8 mouse cellular contexts compared by ENCODE assay signal in genomic region chr10:37140166-37140735, GRCm38 (mm10). TPM values are rescaled to one million over a fixed set of nuclear protein-coding genes. Genes with fewer than 3 reads are reported as not detected.
A peak's percentile ranks its signal among the peaks of the same experiment; 100 is the strongest.
DNase-seq lines count a peak whose midpoint lies in the region; ATAC-seq and TF ChIP-seq lines count a peak whose summit lies in the region.

No protein-coding gene starts in this region.

- WGBS in heart, embryonic 11.5 days (ENCODE audit: insufficient replicate concordance): under 1% methylated on average over 24 of the region's 24 CpGs
- WGBS in embryonic facial prominence, embryonic 11.5 days: under 1% methylated on average over 24 of the region's 24 CpGs
- under 1% methylated on average over 24 of the region's 24 CpGs for WGBS in intestine, embryonic 14.5 days
- WGBS in lung, embryonic 15.5 days: under 1% methylated on average over 24 of the region's 24 CpGs
- WGBS in stomach, embryonic 14.5 days: under 1% methylated on average over 24 of the region's 24 CpGs

- H3K36me3 ChIP-seq in heart, embryonic 11.5 days (ENCODE audit: control insufficient read depth, insufficient read depth, low read length): no peaks in the 10 kb centered on the region
- H3K36me3 ChIP-seq in CH12.LX (replicated peaks in 1 of 2; ENCODE audit: control insufficient read depth in 1 of 2, insufficient read depth in 1 of 2, low read length in 1 of 2): peaks cover 0 to 2% of the 10 kb centered on the region in 2 experiments
- H3K36me3 ChIP-seq in embryonic facial prominence, embryonic 11.5 days (replicated peaks; ENCODE audit: control insufficient read depth, insufficient read depth, low read depth, low read length): peaks cover 8% of the 10 kb centered on the region
- peaks cover 6% of the 10 kb centered on the region; the same call in 1 of the 2 replicates for H3K36me3 ChIP-seq in intestine, embryonic 14.5 days (ENCODE audit: control insufficient read depth, insufficient read depth, low read length)
- H3K36me3 ChIP-seq in lung, embryonic 15.5 days: no peaks in the 10 kb centered on the region
- H3K36me3 ChIP-seq in stomach, embryonic 14.5 days (ENCODE audit: control insufficient read depth, insufficient read depth, low read length): peaks cover 5% of the 10 kb centered on the region; the same call in 1 of the 2 replicates

- peaks cover 26% of the 10 kb centered on the region for H3K79me2 ChIP-seq in CH12.LX (replicated peaks; ENCODE audit: control insufficient read depth, extremely low read depth, insufficient read depth, poor library complexity, severe bottlenecking)

- peak overlapping the region; percentile 94 for H3K4me2 ChIP-seq in heart, embryonic 11.5 days
- peak overlapping the region; percentile 76 for H3K4me2 ChIP-seq in CH12.LX (ENCODE audit: insufficient read depth, low read depth, poor library complexity, severe bottlenecking)
- peak overlapping the region; percentile 75 for H3K4me2 ChIP-seq in embryonic facial prominence, embryonic 11.5 days (ENCODE audit: low read depth, low read length)
- H3K4me2 ChIP-seq in intestine, embryonic 14.5 days (ENCODE audit: low read length): peak overlapping the region; percentile 91
- H3K4me2 ChIP-seq in lung, embryonic 15.5 days: peak overlapping the region; percentile 77
- peak overlapping the region; percentile 93 for H3K4me2 ChIP-seq in stomach, embryonic 14.5 days (replicated peaks; ENCODE audit: low read depth, low read length)

- no peaks in the 10 kb centered on the region for H3K9me3 ChIP-seq in heart, embryonic 11.5 days (replicated peaks; ENCODE audit: control insufficient read depth, low read length)
- no peaks in the 10 kb centered on the region for H3K9me3 ChIP-seq in CH12.LX (replicated peaks; ENCODE audit: low read length)
- H3K9me3 ChIP-seq in embryonic facial prominence, embryonic 11.5 days (replicated peaks; ENCODE audit: control insufficient read depth, low read length): no peaks in the 10 kb centered on the region
- H3K9me3 ChIP-seq in intestine, embryonic 14.5 days (ENCODE audit: control insufficient read depth, low read length): no peaks in the 10 kb centered on the region
- H3K9me3 ChIP-seq in lung, embryonic 15.5 days: no peaks in the 10 kb centered on the region
- H3K9me3 ChIP-seq in stomach, embryonic 14.5 days (ENCODE audit: control insufficient read depth, low read depth, low read length): no peaks in the 10 kb centered on the region

- peak overlapping the region; percentile 96 for H3K27ac ChIP-seq in heart, embryonic 11.5 days (ENCODE audit: low read depth, low read length)
- H3K27ac ChIP-seq in CH12.LX (ENCODE audit: insufficient read depth, low read depth): peak overlapping the region; percentile 8; the same call in 1 of the 2 replicates
- peak overlapping the region; percentile 99 for H3K27ac ChIP-seq in embryonic facial prominence, embryonic 11.5 days (replicated peaks; ENCODE audit: low read depth, low read length)
- peak overlapping the region; percentile 99 for H3K27ac ChIP-seq in intestine, embryonic 14.5 days (ENCODE audit: low read depth)
- peak overlapping the region; percentile 96 for H3K27ac ChIP-seq in lung, embryonic 15.5 days
- peak overlapping the region; percentile 100 for H3K27ac ChIP-seq in stomach, embryonic 14.5 days (ENCODE audit: low read length)

- no peaks in the 10 kb centered on the region for H3K27me3 ChIP-seq in heart, embryonic 11.5 days (ENCODE audit: control insufficient read depth, insufficient read depth, low read length)
- H3K27me3 ChIP-seq in CH12.LX (replicated peaks): no peaks in the 10 kb centered on the region
- H3K27me3 ChIP-seq in embryonic facial prominence, embryonic 11.5 days (ENCODE audit: control insufficient read depth, insufficient read depth, low read length): no peaks in the 10 kb centered on the region
- no peaks in the 10 kb centered on the region for H3K27me3 ChIP-seq in intestine, embryonic 14.5 days (replicated peaks; ENCODE audit: control insufficient read depth, insufficient read depth, low read length)
- H3K27me3 ChIP-seq in lung, embryonic 15.5 days: no peaks in the 10 kb centered on the region
- no peaks in the 10 kb centered on the region for H3K27me3 ChIP-seq in stomach, embryonic 14.5 days (ENCODE audit: control insufficient read depth, insufficient read depth, low read length)

- dilution Hi-C loops in CH12.LX (cut with MboI; ENCODE audit: extremely low pct_ligation_motif_present, extremely low pct_unique_long_range_greater_than_20kb, low sequenced_read_pairs): no loop called here

- H3K4me3 ChIP-seq in heart, embryonic 11.5 days (ENCODE audit: low read depth, low read length): peak overlapping the region; percentile 72
- H3K4me3 ChIP-seq in CH12.LX (replicated peaks in 1 of 3; ENCODE audit: low read depth in 2 of 3, low read length in 2 of 3, poor library complexity in 1 of 3): peak overlapping the region; percentile 81 to 99 (median 86)
- H3K4me3 ChIP-seq in embryonic facial prominence, embryonic 11.5 days (ENCODE audit: low read depth, low read length): peak overlapping the region; percentile 99
- peak overlapping the region; percentile 100 for H3K4me3 ChIP-seq in intestine, embryonic 14.5 days (ENCODE audit: low read depth, low read length)
- H3K4me3 ChIP-seq in lung, embryonic 15.5 days: peak overlapping the region; percentile 95
- H3K4me3 ChIP-seq in stomach, embryonic 14.5 days (ENCODE audit: low read depth, low read length): peak overlapping the region; percentile 95

- TF ChIP-seq EP300 in CH12.LX (IDR thresholded peaks at IDR 0.05; ENCODE audit: low read length): no peak

- ATAC-seq in heart, embryonic 11.5 days (replicated peaks; ENCODE audit: insufficient number of reproducible peaks, low FRiP score, low TSS enrichment): no peak
- ATAC-seq in embryonic facial prominence, embryonic 11.5 days (replicated peaks; ENCODE audit: insufficient number of reproducible peaks, low FRiP score, low TSS enrichment, low read depth): peak; percentile 5; the same call in 1 of the 2 replicates
- ATAC-seq in intestine, embryonic 14.5 days (replicated peaks; ENCODE audit: low FRiP score, low TSS enrichment, low read depth): 0 out of 2 replicates have a peak, but pooled peaks have one; percentile 0
- no peak for ATAC-seq in lung, embryonic 15.5 days (ENCODE audit: borderline replicate concordance, extremely low read depth, low FRiP score, low TSS enrichment)
- ATAC-seq in stomach, embryonic 14.5 days (ENCODE audit: insufficient number of reproducible peaks, insufficient read depth, low FRiP score, low read depth): no peak

- TF ChIP-seq RAD21 in CH12.LX (IDR thresholded peaks at IDR 0.05; ENCODE audit: low read depth, low read length): no peak

- peaks cover 4% of the 10 kb centered on the region; the same call in 1 of the 2 replicates for H3K4me1 ChIP-seq in heart, embryonic 11.5 days (ENCODE audit: control insufficient read depth, insufficient read depth, low read length)
- H3K4me1 ChIP-seq in CH12.LX (ENCODE audit: control insufficient read depth in 1 of 2, insufficient read depth in 2 of 2): peaks cover 3 to 6% of the 10 kb centered on the region in 2 experiments; a peak in 2 of 4 replicates
- no peaks in the 10 kb centered on the region for H3K4me1 ChIP-seq in embryonic facial prominence, embryonic 11.5 days (ENCODE audit: control insufficient read depth, insufficient read depth, low read length)
- peaks cover 3% of the 10 kb centered on the region; the same call in 1 of the 2 replicates for H3K4me1 ChIP-seq in intestine, embryonic 14.5 days (replicated peaks; ENCODE audit: control insufficient read depth, insufficient read depth, low read length)
- 0 out of 2 replicates have a peak, but pooled peaks cover 8% of the 10 kb centered on the region for H3K4me1 ChIP-seq in lung, embryonic 15.5 days
- no peaks in the 10 kb centered on the region for H3K4me1 ChIP-seq in stomach, embryonic 14.5 days (ENCODE audit: control insufficient read depth, insufficient read depth, low read length)

- TF ChIP-seq POLR2A in CH12.LX (IDR thresholded peaks at IDR 0.05; ENCODE audit: low read depth, low read length): no peak

- peak overlapping the region; percentile 99 for H3K9ac ChIP-seq in heart, embryonic 11.5 days (ENCODE audit: low read depth, low read length)
- H3K9ac ChIP-seq in CH12.LX (ENCODE audit: insufficient read depth, low read depth): peak overlapping the region; percentile 50
- H3K9ac ChIP-seq in embryonic facial prominence, embryonic 11.5 days (replicated peaks; ENCODE audit: low read length): peak overlapping the region; percentile 99
- H3K9ac ChIP-seq in intestine, embryonic 14.5 days (ENCODE audit: low read length): peak overlapping the region; percentile 100
- peak overlapping the region; percentile 64 for H3K9ac ChIP-seq in lung, embryonic 15.5 days
- peak overlapping the region; percentile 99 for H3K9ac ChIP-seq in stomach, embryonic 14.5 days (replicated peaks; ENCODE audit: low read depth, low read length)

- DNase-seq in heart, adult 11 months: no peak
- DNase-seq in CH12.LX (ENCODE audit: extremely low read depth): peak; percentile 45
- no peak for DNase-seq in embryonic facial prominence, embryonic 11.5 days (ENCODE audit: low spot score)
- no peak for DNase-seq in intestine, embryonic 14.5 days (ENCODE audit: low spot score)
- DNase-seq in thymus, postnatal 0 days (ENCODE audit: low spot score): no peak

- in situ Hi-C loops in CH12.LX (cut with MboI; ENCODE audit: low pct_ligation_motif_present, low pct_unique_long_range_greater_than_20kb, low sequenced_read_pairs): no loop called here

- no peak for TF ChIP-seq CTCF in CH12.LX (conservative IDR thresholded peaks at IDR 0.05 in 1 of 2, IDR thresholded peaks at IDR 0.05 in 1 of 2; ENCODE audit: low read depth in 2 of 2, low read length in 2 of 2)

TF ChIP-seq in CH12.LX, 34 proteins besides CTCF, POLR2A, EP300 and RAD21 (continues in another document):
- no peak for TF ChIP-seq JUND (conservative IDR thresholded peaks at IDR 0.05; ENCODE audit: low read depth, low read length)
- no peak for TF ChIP-seq MAFK (IDR thresholded peaks at IDR 0.05; ENCODE audit: insufficient replicate concordance, low read length)
- no peak for TF ChIP-seq USF2 (conservative IDR thresholded peaks at IDR 0.05; ENCODE audit: low read depth, low read length)
- no peak for TF ChIP-seq ZKSCAN1 (IDR thresholded peaks at IDR 0.05; ENCODE audit: borderline replicate concordance, low read depth, low read length)
- no peak for TF ChIP-seq TBP (conservative IDR thresholded peaks at IDR 0.05; ENCODE audit: low read depth, low read length)

RNA-seq across cellular contexts. Expression of gene Marcks, which starts 1.5 kb away (rescaled TPM):
- polyA plus RNA-seq in heart, embryonic 11.5 days (2014; fragmentation: Nextera tagmentation; extraction: Ambion mirVana): 88.3 and 99.9 TPM in 2 replicates
- total RNA-seq in CH12.LX (2012; rRNA removed) (15.3 and 16.9 TPM in 2 replicates), CH12.LX (2014; rRNA removed) (78.4 and 80.7 TPM in 2 replicates)
- polyA plus RNA-seq in CH12.LX (2012; ENCODE audit: insufficient read length, low read depth): 57.3 and 74.2 TPM in 2 replicates
- polyA plus RNA-seq in embryonic facial prominence, embryonic 11.5 days (2014; fragmentation: Nextera tagmentation; extraction: Ambion mirVana): 300 and 341 TPM in 2 replicates
- 120 and 127 TPM in 2 replicates for polyA plus RNA-seq in intestine, embryonic 14.5 days (2014; fragmentation: Nextera tagmentation; extraction: Ambion mirVana)
- 97.6 and 101 TPM in 2 replicates for polyA plus RNA-seq in lung, embryonic 15.5 days (2015; fragmentation: Nextera tagmentation; extraction: Ambion mirVana)
- polyA plus RNA-seq in stomach, embryonic 14.5 days (2014; fragmentation: Nextera tagmentation; extraction: Ambion mirVana): 188 and 209 TPM in 2 replicates
- polyA plus RNA-seq in thymus, postnatal 0 days (2015; fragmentation: Nextera tagmentation; extraction: Ambion mirVana): 71.5 and 86.6 TPM in 2 replicates

Comparison
In these comparisons a context has a peak if more than half of its experiments do, and no peak if none do; other contexts are left out.
1. ATAC-seq: peak in embryonic facial prominence, embryonic 11.5 days (single experiment) and intestine, embryonic 14.5 days (single experiment); none in heart, embryonic 11.5 days (single experiment), lung, embryonic 15.5 days (single experiment) and stomach, embryonic 14.5 days (single experiment).
2. H3K27ac ChIP-seq: peak in every context shown above with its lines; median percentile 100 in stomach, embryonic 14.5 days; 99 in embryonic facial prominence, embryonic 11.5 days; 99 in intestine, embryonic 14.5 days; 96 in heart, embryonic 11.5 days; 96 in lung, embryonic 15.5 days; 8 in CH12.LX.
3. H3K9ac ChIP-seq: peak in every context shown above with its lines; median percentile 100 in intestine, embryonic 14.5 days; 99 in heart, embryonic 11.5 days; 99 in embryonic facial prominence, embryonic 11.5 days; 99 in stomach, embryonic 14.5 days; 64 in lung, embryonic 15.5 days; 50 in CH12.LX.
4. Peak in every context shown above with its lines, with median percentiles within 50 percentile points of each other: H3K4me2 ChIP-seq and H3K4me3 ChIP-seq.